Mouse (Mus musculus) embryonic facial prominence, embryonic 14.5 days (tissue): ENCODE measurements around the gene Prim2. TPM values are rescaled to one million over a fixed set of nuclear protein-coding genes. Genes with fewer than 3 reads are reported as not detected.

Experiments used
- ATAC-seq: fragments of 200-750 bp; cut with Nextera tagmentation; 2 replicates; pipeline ENCODE4 v1.8.0; 2017; ENCODE audit warnings: low read depth, moderate number of reproducible peaks, moderate TSS enrichment
- DNase-seq: peaks from one replicate; pipeline ENCODE4 v3.0.0-alpha.2; 2015; ENCODE audit warnings: low spot score
- H3K27ac ChIP-seq: fragments of 300-500 bp; sonication (generic); replicated peaks from 2 replicates; pipeline ENCODE4 v1.5.1; 2014; ENCODE audit warnings: low read depth, mild to moderate bottlenecking, low read length, moderate library complexity
- H3K27me3 ChIP-seq: fragments of 300-500 bp; sonication (generic); replicated peaks from 2 replicates; pipeline ENCODE4 v1.6.1; 2014; ENCODE audit warnings: low read length; ENCODE audit not compliant: control insufficient read depth, insufficient read depth
- H3K36me3 ChIP-seq: fragments of 300-500 bp; sonication (generic); 2 replicates; pipeline ENCODE4 v1.6.1; 2014; ENCODE audit warnings: low read length, mixed read lengths; ENCODE audit not compliant: control insufficient read depth, insufficient read depth
- H3K4me1 ChIP-seq: fragments of 300-500 bp; sonication (generic); 2 replicates; pipeline ENCODE4 v1.6.1; 2014; ENCODE audit warnings: antibody characterized with exemption, low read length; ENCODE audit not compliant: control insufficient read depth, insufficient read depth
- H3K4me2 ChIP-seq: fragments of 300-500 bp; sonication (generic); 2 replicates; pipeline ENCODE4 v1.6.1; 2014; ENCODE audit warnings: low read depth, mild to moderate bottlenecking, low read length, moderate library complexity, mixed read lengths
- H3K4me3 ChIP-seq: fragments of 300-500 bp; sonication (generic); 2 replicates; pipeline ENCODE4 v1.5.1; 2014; ENCODE audit warnings: low read depth, mild to moderate bottlenecking, low read length
- H3K9ac ChIP-seq: fragments of 300-500 bp; sonication (generic); 2 replicates; pipeline ENCODE4 v1.6.1; 2014; ENCODE audit warnings: low read depth, mild to moderate bottlenecking, low read length, moderate library complexity, mixed read lengths
- H3K9me3 ChIP-seq: fragments of 300-500 bp; sonication (generic); 2 replicates; pipeline ENCODE4 v1.6.1; 2016; ENCODE audit warnings: low read length; ENCODE audit not compliant: control insufficient read depth
- WGBS: fragments of 180-500 bp; shearing (Covaris S2); extraction: QIAGEN DNeasy Blood & Tissue Kit; methylation state at CpG from one replicate; pipeline ENCODE4 v1.1.7; 2014; 5-methylcytosine and 5-hydroxymethylcytosine counted together
- polyA plus RNA-seq: library from polyadenylated mRNA; unstranded; fragments of >200 nt; fragmentation: Nextera tagmentation; extraction: Ambion mirVana; gene quantifications from 2 replicates; pipeline ENCODE4 v1.2.1, GENCODE M21; 2014

Prim2 gene
- polyA plus RNA-seq, 1 experiment from 2014 or later, result 26.6 TPM

DNA sequence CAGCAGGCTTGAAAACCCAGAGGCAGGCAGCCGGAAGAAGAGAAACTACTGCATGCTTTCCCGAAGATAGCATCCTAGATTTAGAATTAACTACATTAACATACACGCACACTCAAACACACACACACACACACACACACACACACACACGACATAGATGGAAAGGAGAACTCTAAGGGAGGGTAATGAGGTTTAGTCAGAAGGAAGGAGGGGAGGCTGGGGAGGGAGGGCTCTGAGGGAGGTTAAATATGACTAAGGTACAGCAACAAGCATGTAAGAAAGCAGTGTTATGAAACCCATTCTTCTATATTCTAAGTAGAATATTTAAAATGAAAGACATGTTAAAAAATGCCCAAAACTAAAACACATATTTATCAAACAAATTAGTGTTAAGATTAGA, 21.9 kb downstream of the Prim2 start:
- Histone ChIP-seq H3K4me2 (no peak overlapping the region), H3K36me3 (peaks cover 30% of the 10 kb centered on the region), H3K9me3 (no peaks in the 10 kb centered on the region), H3K27me3 (no peaks in the 10 kb centered on the region), H3K4me1 (no peaks in the 10 kb centered on the region), H3K4me3 (no peak overlapping the region), H3K9ac (no peak overlapping the region), H3K27ac (no peak overlapping the region)
- ATAC-seq (no peak), DNase-seq (no peak)
- 83% methylated on average over 4 of the region's 4 CpGs for WGBS

DNA sequence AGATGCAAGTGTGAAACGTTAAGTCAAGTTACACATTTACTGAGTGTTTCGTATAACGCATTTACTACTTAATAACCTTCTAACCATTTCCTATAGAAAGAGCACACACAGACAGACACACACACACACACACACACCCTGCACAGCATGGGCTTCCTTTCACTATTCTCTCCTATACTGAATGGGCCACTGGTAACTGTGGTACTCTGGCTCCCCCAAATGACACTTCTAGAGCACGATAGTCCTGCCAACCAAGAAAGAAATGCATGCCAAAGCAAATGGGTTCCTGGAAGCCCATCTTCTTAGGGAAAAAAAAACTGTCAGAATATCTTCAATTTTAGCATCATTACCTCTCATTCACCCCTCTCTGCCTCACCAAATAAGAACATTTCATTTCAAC, 22.4 kb downstream of the Prim2 start:
- DNase-seq (peak; percentile 12), ATAC-seq (0 out of 2 replicates have a peak, but pooled peaks have one; percentile 53)
- H3K4me2 ChIP-seq, result no peak overlapping the region
- H3K9me3 ChIP-seq, result no peaks in the 10 kb centered on the region
- peaks cover 32% of the 10 kb centered on the region for H3K36me3 ChIP-seq
- H3K9ac ChIP-seq, result no peak overlapping the region
- H3K27ac ChIP-seq, result no peak overlapping the region
- H3K4me3 ChIP-seq, result no peak overlapping the region
- H3K4me1 ChIP-seq, result no peaks in the 10 kb centered on the region
- WGBS, result 78% methylated on average over 4 of the region's 4 CpGs
- no peaks in the 10 kb centered on the region for H3K27me3 ChIP-seq

DNA sequence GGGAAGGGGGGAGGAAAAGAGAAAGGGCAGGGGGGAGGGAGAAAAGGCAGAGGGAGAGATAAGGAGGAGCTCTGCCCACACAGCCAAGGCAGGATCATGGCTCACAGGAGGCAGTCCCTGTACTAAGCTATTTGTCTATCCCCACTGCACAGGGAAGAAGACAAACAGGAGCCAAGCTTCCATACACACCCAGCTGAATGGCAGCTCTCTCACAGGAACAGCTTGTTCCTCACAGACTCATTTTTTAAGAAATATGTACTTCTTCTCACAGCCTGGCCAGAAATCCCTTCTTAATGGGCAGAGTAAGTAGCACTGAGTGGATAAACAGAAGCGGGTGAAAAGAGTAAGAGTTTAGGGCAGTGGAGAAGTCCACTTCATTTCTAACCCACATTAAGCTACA, 23.9 kb downstream of the Prim2 start:
- 78% methylated on average over 1 of the region's 1 CpGs for whole genome bisulfite sequencing
- no peak overlapping the region for H3K4me2 ChIP-seq
- no peak for ATAC-seq
- no peak overlapping the region for H3K4me3 ChIP-seq
- 0 out of 2 replicates have a peak, but pooled peaks cover 2% of the 10 kb centered on the region for H3K9me3 ChIP-seq
- H3K36me3 ChIP-seq, result peaks cover 29% of the 10 kb centered on the region
- no peak overlapping the region for H3K27ac ChIP-seq
- no peak overlapping the region for H3K9ac ChIP-seq
- H3K27me3 ChIP-seq, result no peaks in the 10 kb centered on the region
- no peak for DNase-seq
- no peaks in the 10 kb centered on the region for H3K4me1 ChIP-seq

DNA sequence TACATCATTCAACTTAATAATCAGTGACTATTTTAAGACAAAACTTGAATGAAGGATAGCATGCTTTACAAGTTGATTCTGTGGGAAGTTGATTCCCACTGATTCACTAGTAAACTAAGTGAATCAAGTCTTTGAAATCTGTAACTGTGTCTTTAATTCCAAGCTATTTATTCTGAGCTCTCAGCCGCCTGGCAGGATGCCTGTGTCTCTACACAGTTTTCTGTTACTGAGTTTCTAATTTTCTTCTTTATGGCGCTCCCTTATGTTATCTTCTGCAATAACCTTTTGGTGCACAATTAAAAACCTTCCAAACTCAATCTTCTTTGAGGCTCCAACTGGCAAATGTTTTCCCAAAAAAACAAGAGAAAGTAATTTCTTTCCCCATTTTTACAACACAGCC, 28.5 kb downstream of the Prim2 start:
- DNase-seq, result no peak
- 84% methylated on average over 2 of the region's 2 CpGs for WGBS
- 0 out of 2 replicates have a peak, but pooled peaks cover 9% of the 10 kb centered on the region for H3K9me3 ChIP-seq
- no peak overlapping the region for H3K4me2 ChIP-seq
- H3K4me3 ChIP-seq, result no peak overlapping the region
- ATAC-seq, result no peak
- no peaks in the 10 kb centered on the region for H3K4me1 ChIP-seq
- peaks cover 40% of the 10 kb centered on the region for H3K36me3 ChIP-seq
- no peak overlapping the region for H3K9ac ChIP-seq
- no peak overlapping the region for H3K27ac ChIP-seq
- no peaks in the 10 kb centered on the region for H3K27me3 ChIP-seq

DNA sequence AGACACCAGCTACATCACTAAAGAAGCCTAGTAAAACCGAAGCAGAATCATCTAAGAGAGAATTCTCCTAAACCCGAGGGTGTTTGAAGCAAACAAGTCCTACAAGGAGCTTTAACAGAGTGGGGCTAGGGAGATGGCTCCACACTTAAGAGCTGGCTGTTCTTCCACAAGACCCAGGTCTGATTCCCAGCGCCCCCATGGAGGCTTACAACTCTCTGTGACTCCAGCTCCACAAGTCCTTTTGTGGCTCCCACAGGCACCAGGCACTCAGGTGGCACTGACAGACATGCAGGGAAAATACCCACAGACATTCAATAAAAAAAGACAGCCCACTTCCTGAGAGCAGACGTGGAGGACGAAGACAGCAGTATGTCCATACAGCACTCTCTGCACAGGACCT, 29.5 kb downstream of the Prim2 start:
- ATAC-seq (no peak), DNase-seq (no peak)
- Histone ChIP-seq H3K9me3 (0 out of 2 replicates have a peak, but pooled peaks cover 9% of the 10 kb centered on the region), H3K4me3 (no peak overlapping the region), H3K27ac (no peak overlapping the region), H3K4me1 (no peaks in the 10 kb centered on the region), H3K4me2 (no peak overlapping the region), H3K36me3 (peaks cover 40% of the 10 kb centered on the region), H3K9ac (no peak overlapping the region), H3K27me3 (no peaks in the 10 kb centered on the region)
- WGBS, result 96% methylated on average over 5 of the region's 5 CpGs

DNA sequence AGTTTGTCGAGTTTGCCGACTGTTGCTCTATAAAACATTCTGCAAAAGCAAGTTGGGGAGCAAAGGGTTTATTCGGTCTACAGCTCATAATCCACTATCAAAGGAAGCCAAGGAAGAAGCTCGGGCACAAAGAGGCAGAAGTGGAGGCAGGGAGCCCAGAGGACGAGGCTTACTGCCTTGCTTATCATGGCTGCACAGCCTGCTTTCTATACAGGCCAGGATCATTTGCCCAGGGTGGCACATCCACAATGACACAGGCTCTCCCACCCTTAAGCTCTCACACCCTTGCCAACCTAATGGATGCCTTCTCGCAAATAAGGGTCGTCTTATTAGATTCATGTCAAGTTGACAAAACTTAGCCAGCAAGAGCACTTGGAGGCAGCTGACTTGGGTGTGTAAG, 30.4 kb downstream of the Prim2 start:
- no peak overlapping the region for H3K27ac ChIP-seq
- H3K9me3 ChIP-seq, result 0 out of 2 replicates have a peak, but pooled peaks cover 9% of the 10 kb centered on the region
- no peak overlapping the region for H3K4me3 ChIP-seq
- no peaks in the 10 kb centered on the region for H3K4me1 ChIP-seq
- no peaks in the 10 kb centered on the region for H3K27me3 ChIP-seq
- ATAC-seq (no peak), DNase-seq (no peak)
- H3K4me2 ChIP-seq, result no peak overlapping the region
- WGBS, result 90% methylated on average over 7 of the region's 7 CpGs
- no peak overlapping the region for H3K9ac ChIP-seq
- peaks cover 38% of the 10 kb centered on the region for H3K36me3 ChIP-seq

DNA sequence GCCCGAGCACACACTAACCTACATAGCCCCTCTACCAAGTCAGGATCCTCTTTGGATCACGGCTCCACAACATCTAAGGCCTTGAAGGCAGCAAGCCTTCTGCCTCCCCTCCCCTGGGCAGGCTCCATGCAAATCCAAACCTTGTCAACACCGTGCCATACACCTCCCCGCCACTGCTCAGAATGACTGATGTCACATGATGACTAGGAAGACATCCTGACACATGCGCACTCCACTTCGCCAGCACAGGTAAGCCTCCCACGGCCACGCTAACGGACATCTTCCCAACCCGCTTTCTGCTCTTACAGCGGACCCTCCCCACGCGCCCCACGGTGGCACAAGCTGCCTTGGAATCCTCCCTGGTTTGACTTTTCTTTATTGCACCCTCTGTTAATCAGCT, 31.8 kb downstream of the Prim2 start:
- ATAC-seq (no peak), DNase-seq (no peak)
- H3K36me3 ChIP-seq, result peaks cover 37% of the 10 kb centered on the region
- no peak overlapping the region for H3K9ac ChIP-seq
- H3K9me3 ChIP-seq, result 0 out of 2 replicates have a peak, but pooled peaks cover 9% of the 10 kb centered on the region
- no peak overlapping the region for H3K4me2 ChIP-seq
- no peak overlapping the region for H3K27ac ChIP-seq
- no peak overlapping the region for H3K4me3 ChIP-seq
- no peaks in the 10 kb centered on the region for H3K27me3 ChIP-seq
- WGBS, result 95% methylated on average over 14 of the region's 14 CpGs
- H3K4me1 ChIP-seq, result no peaks in the 10 kb centered on the region

DNA sequence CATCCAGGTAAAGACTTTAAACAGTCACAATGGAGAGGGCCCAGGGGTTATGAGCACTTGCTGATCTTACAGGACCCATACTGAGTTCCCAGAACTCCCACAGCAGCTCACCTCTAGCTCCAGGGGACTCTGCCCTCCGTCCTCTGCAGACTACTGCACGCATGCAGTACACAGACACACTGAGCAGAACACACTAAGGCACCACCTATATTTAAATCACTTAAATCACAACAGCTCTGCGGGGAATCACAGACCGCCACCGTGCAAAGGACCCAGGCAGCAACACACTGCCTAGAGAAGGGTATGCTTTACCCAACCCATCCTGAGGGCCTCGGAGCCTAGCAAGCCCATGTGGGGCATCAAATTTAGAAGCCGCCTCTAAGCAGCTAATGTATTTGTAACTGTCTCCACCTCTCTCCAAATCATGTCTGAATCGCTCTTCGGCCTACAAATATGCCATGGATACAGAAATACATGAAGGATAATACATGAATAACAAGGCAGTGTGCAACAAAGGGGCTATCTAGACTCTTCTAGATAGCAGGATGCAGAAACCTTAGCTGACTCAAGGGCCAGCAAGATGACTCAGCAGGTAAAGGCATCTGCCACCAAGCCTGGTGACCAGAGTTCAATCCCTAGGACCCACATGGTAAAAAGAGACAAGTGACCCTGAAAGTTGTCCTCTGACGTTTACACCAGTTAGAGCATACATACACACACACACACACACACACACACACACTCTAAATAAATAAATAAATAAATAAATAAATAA, 33.0 kb downstream of the Prim2 start:
- Histone ChIP-seq H3K27ac (no peak overlapping the region), H3K27me3 (no peaks in the 10 kb centered on the region), H3K4me2 (no peak overlapping the region), H3K4me3 (no peak overlapping the region), H3K9me3 (0 out of 2 replicates have a peak, but pooled peaks cover 9% of the 10 kb centered on the region), H3K9ac (no peak overlapping the region), H3K4me1 (no peaks in the 10 kb centered on the region), H3K36me3 (peaks cover 28% of the 10 kb centered on the region)
- no peak for ATAC-seq
- WGBS, result 89% methylated on average over 10 of the region's 10 CpGs
- no peak for DNase-seq
